Mouse (Mus musculus): ENCODE results near the gene Stk11. TPM values are rescaled to one million over a fixed set of nuclear protein-coding genes. Genes with fewer than 3 reads are reported as not detected.

The Stk11 gene
- polyA plus RNA-seq, 1 experiment, result 91.7 TPM

- TF ChIP-seq POLR2A (IDR thresholded peaks at IDR 0.05; ENCODE audit: low read depth, low read length) (no peak), CTCF (IDR thresholded peaks at IDR 0.05; ENCODE audit: borderline replicate concordance, insufficient read depth, low read length) (no peak)
- H3K4me1 ChIP-seq (ENCODE audit: control insufficient read depth, insufficient read depth, low read length), result peaks cover 8% of the 10 kb centered on the region; the same call in 1 of the 2 replicates
- H3K4me3 ChIP-seq (ENCODE audit: insufficient read depth, low read length), result peak within 1 kb of the TSS; percentile 66
- H3K27ac ChIP-seq (ENCODE audit: insufficient read depth, low read length), result no peak within 1 kb of the TSS
Observed at GRCm38 (mm10) chr10:80179068-80180051, 63.8 kb downstream of the Stk11 start, which contains the start of gene Efna2. Efna2 (plus strand) TSS chr10:80179482.

Other genes with a start within 250 kb of the Stk11 start
- gene Prtn3, start 241.3 kb upstream of the Stk11 start, polyA plus RNA-seq (2011; ENCODE audit: insufficient read length, low read depth, missing spikeins), result not detected in 2 replicates
- gene Plppr3, start 241.2 kb upstream of the Stk11 start, polyA plus RNA-seq (2011; ENCODE audit: insufficient read length, low read depth, missing spikeins), result 3.1 and 4.9 TPM in 2 replicates
- gene Elane, start 229.6 kb upstream of the Stk11 start, polyA plus RNA-seq (2011; ENCODE audit: insufficient read length, low read depth, missing spikeins), result not detected in 2 replicates
- not detected in 2 replicates for gene Cfd, start 224.9 kb upstream of the Stk11 start, polyA plus RNA-seq (2011; ENCODE audit: insufficient read length, low read depth, missing spikeins)
- 15.2 and 16.1 TPM in 2 replicates for gene Med16, start 206.9 kb upstream of the Stk11 start, polyA plus RNA-seq (2011; ENCODE audit: insufficient read length, low read depth, missing spikeins)
- gene Gm26602, start 204.9 kb upstream of the Stk11 start, polyA plus RNA-seq (2011; ENCODE audit: insufficient read length, low read depth, missing spikeins), result not detected in 2 replicates
- gene Kiss1r, start 198.8 kb upstream of the Stk11 start, polyA plus RNA-seq (2011; ENCODE audit: insufficient read length, low read depth, missing spikeins), result 0.44 TPM in 1 of 2 replicates, not detected in the other
- 66.3 and 86.3 TPM in 2 replicates for gene R3hdm4, start 194.6 kb upstream of the Stk11 start, polyA plus RNA-seq (2011; ENCODE audit: insufficient read length, low read depth, missing spikeins)
- 5.2 and 6.0 TPM in 2 replicates for gene Arid3a, start 188.8 kb upstream of the Stk11 start, polyA plus RNA-seq (2011; ENCODE audit: insufficient read length, low read depth, missing spikeins)
- gene Wdr18, start 155.7 kb upstream of the Stk11 start, polyA plus RNA-seq (2011; ENCODE audit: insufficient read length, low read depth, missing spikeins), result 29.2 and 29.3 TPM in 2 replicates
- 0.15 and 0.16 TPM in 2 replicates for gene Grin3b, start 145.1 kb upstream of the Stk11 start, polyA plus RNA-seq (2011; ENCODE audit: insufficient read length, low read depth, missing spikeins)
- gene Tmem259, start 131.5 kb upstream of the Stk11 start, polyA plus RNA-seq (2011; ENCODE audit: insufficient read length, low read depth, missing spikeins), result 73.4 and 78.1 TPM in 2 replicates
- 642 and 721 TPM in 2 replicates for gene Cnn2, start 127.2 kb upstream of the Stk11 start, polyA plus RNA-seq (2011; ENCODE audit: insufficient read length, low read depth, missing spikeins)
- gene Abca7, start 119.3 kb upstream of the Stk11 start, polyA plus RNA-seq (2011; ENCODE audit: insufficient read length, low read depth, missing spikeins), result 3.5 and 4.0 TPM in 2 replicates
- 1.7 and 3.1 TPM in 2 replicates for gene Arhgap45, start 99.2 kb upstream of the Stk11 start, polyA plus RNA-seq (2011; ENCODE audit: insufficient read length, low read depth, missing spikeins)
- gene Polr2e, start 76.0 kb upstream of the Stk11 start, polyA plus RNA-seq (2011; ENCODE audit: insufficient read length, low read depth, missing spikeins), result 46.3 and 61.0 TPM in 2 replicates
- gene Gpx4, start 68.6 kb upstream of the Stk11 start, polyA plus RNA-seq (2011; ENCODE audit: insufficient read length, low read depth, missing spikeins), result 214 and 217 TPM in 2 replicates
- 50.7 and 53.5 TPM in 2 replicates for gene Sbno2, start 10.2 kb upstream of the Stk11 start, polyA plus RNA-seq (2011; ENCODE audit: insufficient read length, low read depth, missing spikeins)
- gene Atp5d, start 22.8 kb downstream of the Stk11 start, polyA plus RNA-seq (2011; ENCODE audit: insufficient read length, low read depth, missing spikeins), result 202 and 250 TPM in 2 replicates
- gene Cbarp, start 25.0 kb downstream of the Stk11 start, polyA plus RNA-seq (2011; ENCODE audit: insufficient read length, low read depth, missing spikeins), result 24.1 and 28.4 TPM in 2 replicates
- 101 TPM in 2 replicates for gene Midn, start 32.5 kb downstream of the Stk11 start, polyA plus RNA-seq (2011; ENCODE audit: insufficient read length, low read depth, missing spikeins)
- 29.2 and 50.2 TPM in 2 replicates for gene Cirbp, start 50.2 kb downstream of the Stk11 start, polyA plus RNA-seq (2011; ENCODE audit: insufficient read length, low read depth, missing spikeins)
- gene 1600002K03Rik, start 57.1 kb downstream of the Stk11 start, polyA plus RNA-seq (2011; ENCODE audit: insufficient read length, low read depth, missing spikeins), result 8.4 and 12.2 TPM in 2 replicates
- gene Efna2, start 63.7 kb downstream of the Stk11 start, polyA plus RNA-seq (2011; ENCODE audit: insufficient read length, low read depth, missing spikeins), result 5.2 and 8.3 TPM in 2 replicates
- 24.0 and 29.1 TPM in 2 replicates for gene Mum1, start 110.6 kb downstream of the Stk11 start, polyA plus RNA-seq (2011; ENCODE audit: insufficient read length, low read depth, missing spikeins)
- gene Ndufs7, start 133.3 kb downstream of the Stk11 start, polyA plus RNA-seq (2011; ENCODE audit: insufficient read length, low read depth, missing spikeins), result 65.5 and 65.7 TPM in 2 replicates
- gene Gamt, start 145.2 kb downstream of the Stk11 start, polyA plus RNA-seq (2011; ENCODE audit: insufficient read length, low read depth, missing spikeins), result 19.9 and 21.9 TPM in 2 replicates
- gene Dazap1, start 145.7 kb downstream of the Stk11 start, polyA plus RNA-seq (2011; ENCODE audit: insufficient read length, low read depth, missing spikeins), result 117 and 142 TPM in 2 replicates
- gene Rps15, start 176.7 kb downstream of the Stk11 start, polyA plus RNA-seq (2011; ENCODE audit: insufficient read length, low read depth, missing spikeins), result 2,340 and 2,493 TPM in 2 replicates
- gene Apc2, start 180.2 kb downstream of the Stk11 start, polyA plus RNA-seq (2011; ENCODE audit: insufficient read length, low read depth, missing spikeins), result 2.5 and 3.7 TPM in 2 replicates
- gene 2310011J03Rik, start 204.7 kb downstream of the Stk11 start, polyA plus RNA-seq (2011; ENCODE audit: insufficient read length, low read depth, missing spikeins), result 16.4 and 18.6 TPM in 2 replicates
- 0.42 and 0.81 TPM in 2 replicates for gene Pcsk4, start 213.7 kb downstream of the Stk11 start, polyA plus RNA-seq (2011; ENCODE audit: insufficient read length, low read depth, missing spikeins)
- gene Reep6, start 214.2 kb downstream of the Stk11 start, polyA plus RNA-seq (2011; ENCODE audit: insufficient read length, low read depth, missing spikeins), result 1.5 and 1.7 TPM in 2 replicates
- 22.9 and 30.1 TPM in 2 replicates for gene Adamtsl5, start 232.6 kb downstream of the Stk11 start, polyA plus RNA-seq (2011; ENCODE audit: insufficient read length, low read depth, missing spikeins)
- gene Plk5, start 240.7 kb downstream of the Stk11 start, polyA plus RNA-seq (2011; ENCODE audit: insufficient read length, low read depth, missing spikeins), result not detected in 2 replicates